Mouse (Mus musculus): ENCODE results near the gene Hey2.

DNA sequence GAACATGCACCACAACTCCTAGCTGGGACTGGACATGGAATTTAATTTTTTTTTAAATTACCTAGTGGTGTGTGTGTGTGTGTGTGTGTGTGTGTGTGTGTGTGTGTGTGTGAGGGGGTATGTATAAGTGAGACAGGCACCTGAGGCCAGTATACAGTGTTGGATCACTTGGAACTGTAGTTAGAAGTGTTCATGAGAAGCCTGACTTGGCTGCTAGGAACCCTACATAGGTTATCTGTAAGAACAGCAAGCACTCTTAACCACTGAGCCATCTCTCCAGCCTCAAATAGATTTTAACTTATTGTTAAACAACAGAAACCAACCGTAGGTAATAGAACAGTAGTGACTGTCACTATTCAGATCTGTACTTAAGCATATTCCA, 54.3 kb downstream of the Hey2 start:
- TF ChIP-seq CTCF (IDR thresholded peaks at IDR 0.05; ENCODE audit: insufficient read depth, low read depth, low read length) (no peak), POLR2A (IDR thresholded peaks at IDR 0.05; ENCODE audit: insufficient read depth, low read depth, low read length) (no peak)

Data from olfactory bulb, adult 2 months (tissue).